Mouse (Mus musculus) forebrain, embryonic 13.5 days (tissue): ENCODE data around the gene Eef1e1. TPM values are rescaled to one million over a fixed set of nuclear protein-coding genes. Genes with fewer than 3 reads are reported as not detected.

Experiments used
- ATAC-seq: fragments of 200-750 bp; cut with Nextera tagmentation; 2 replicates; pipeline ENCODE4 v1.8.0; 2017
- H3K27ac ChIP-seq: fragments of 300-500 bp; sonication (generic); 2 replicates; pipeline ENCODE4 v1.5.1; 2015; ENCODE audit warnings: inconsistent platforms, mild to moderate bottlenecking, moderate library complexity
- H3K27me3 ChIP-seq: fragments of 300-500 bp; sonication (generic); 2 replicates; pipeline ENCODE4 v1.6.1; 2015; ENCODE audit warnings: mild to moderate bottlenecking, inconsistent platforms
- H3K36me3 ChIP-seq: fragments of 300-500 bp; sonication (generic); 2 replicates; pipeline ENCODE4 v1.6.1; 2015; ENCODE audit warnings: mild to moderate bottlenecking, inconsistent platforms; ENCODE audit not compliant: poor library complexity, severe bottlenecking
- H3K4me1 ChIP-seq: fragments of 300-500 bp; sonication (generic); 2 replicates; pipeline ENCODE4 v1.6.1; 2015; ENCODE audit warnings: inconsistent platforms
- H3K4me2 ChIP-seq: fragments of 300-500 bp; sonication (generic); 2 replicates; pipeline ENCODE4 v1.6.1; 2015; ENCODE audit warnings: inconsistent platforms, mild to moderate bottlenecking, moderate library complexity
- H3K4me3 ChIP-seq: fragments of 300-500 bp; sonication (generic); 2 replicates; pipeline ENCODE4 v1.5.1; 2015; ENCODE audit warnings: mild to moderate bottlenecking, inconsistent platforms
- H3K9ac ChIP-seq: fragments of 300-500 bp; sonication (generic); 2 replicates; pipeline ENCODE4 v1.6.1; 2015; ENCODE audit warnings: mild to moderate bottlenecking, inconsistent platforms
- H3K9me3 ChIP-seq: fragments of 300-500 bp; sonication (generic); replicated peaks from 2 replicates; pipeline ENCODE4 v1.6.1; 2016; ENCODE audit warnings: inconsistent platforms
- WGBS: fragments of 180-500 bp; shearing (Covaris S2); methylation state at CpG from one replicate; pipeline ENCODE4 v1.1.7; 2015; 5-methylcytosine and 5-hydroxymethylcytosine counted together
- polyA plus RNA-seq: library from polyadenylated mRNA; unstranded; fragments of >200 nt; fragmentation: Nextera tagmentation; extraction: Ambion mirVana; gene quantifications from 2 replicates; pipeline ENCODE4 v1.2.1, GENCODE M21; 2015

The Eef1e1 gene
- polyA plus RNA-seq, 1 experiment from 2014 or later, result 77.6 TPM

GRCm38 (mm10) chr13:38649069-38649468 is 9.8 kb downstream of the Eef1e1 start:
- Histone ChIP-seq H3K36me3 (peaks cover 93% of the 10 kb centered on the region), H3K27ac (no peak overlapping the region), H3K4me3 (no peak overlapping the region), H3K9ac (no peak overlapping the region), H3K4me1 (no peaks in the 10 kb centered on the region), H3K9me3 (no peaks in the 10 kb centered on the region), H3K4me2 (no peak overlapping the region), H3K27me3 (no peaks in the 10 kb centered on the region)
- ATAC-seq, result no peak
- WGBS, result 96% methylated on average over 4 of the region's 4 CpGs

- Histone ChIP-seq H3K27me3 (no peaks in the 10 kb centered on the region), H3K36me3 (peaks cover 44% of the 10 kb centered on the region), H3K4me2 (no peak overlapping the region), H3K4me3 (no peak overlapping the region), H3K27ac (no peak overlapping the region), H3K9ac (no peak overlapping the region), H3K4me1 (no peaks in the 10 kb centered on the region), H3K9me3 (no peaks in the 10 kb centered on the region)
- 95% methylated on average over 5 of the region's 5 CpGs for WGBS
- no peak for ATAC-seq
Measured at GRCm38 (mm10) chr13:38641414-38641813, 17.4 kb downstream of the Eef1e1 start.

- Histone ChIP-seq H3K36me3 (peaks cover 41% of the 10 kb centered on the region), H3K27ac (no peak overlapping the region), H3K4me1 (no peaks in the 10 kb centered on the region), H3K9ac (no peak overlapping the region), H3K27me3 (no peaks in the 10 kb centered on the region), H3K4me2 (no peak overlapping the region), H3K9me3 (no peaks in the 10 kb centered on the region), H3K4me3 (no peak overlapping the region)
- ATAC-seq, result no peak
- WGBS, result 89% methylated on average over 5 of the region's 5 CpGs
Measured at GRCm38 (mm10) chr13:38640961-38641360, 17.9 kb downstream of the Eef1e1 start.

GRCm38 (mm10) chr13:38638694-38639093 is 20.2 kb downstream of the Eef1e1 start:
- Histone ChIP-seq H3K9ac (no peak overlapping the region), H3K27me3 (no peaks in the 10 kb centered on the region), H3K36me3 (peaks cover 21% of the 10 kb centered on the region), H3K4me3 (no peak overlapping the region), H3K4me2 (no peak overlapping the region), H3K9me3 (no peaks in the 10 kb centered on the region), H3K27ac (no peak overlapping the region), H3K4me1 (peaks cover 6% of the 10 kb centered on the region)
- WGBS, result 81% methylated on average over 11 of the region's 11 CpGs
- no peak for ATAC-seq

- under 1% methylated on average over 36 of the region's 44 CpGs for WGBS
- Histone ChIP-seq H3K27me3 (no peaks in the 10 kb centered on the region), H3K4me1 (peaks cover 7% of the 10 kb centered on the region), H3K9me3 (no peaks in the 10 kb centered on the region), H3K4me2 (peak within 1 kb of the TSS; percentile 81), H3K27ac (no peak within 1 kb of the TSS), H3K4me3 (peak within 1 kb of the TSS; percentile 78), H3K9ac (peak within 1 kb of the TSS; percentile 83), H3K36me3 (no peaks in the 10 kb centered on the region)
- peak; percentile 98 for ATAC-seq
Measured at GRCm38 (mm10) chr13:38634800-38635269, 24.0 kb downstream of the Eef1e1 start, which contains the start of gene Bloc1s5. TSS of gene Bloc1s5 (minus strand) at chr13:38635109.

- no peaks in the 10 kb centered on the region for H3K9me3 ChIP-seq
- ATAC-seq, result peak; percentile 82
- H3K4me2 ChIP-seq, result peak overlapping the region; percentile 81
- no peaks in the 10 kb centered on the region for H3K27me3 ChIP-seq
- peaks cover 7% of the 10 kb centered on the region for H3K4me1 ChIP-seq
- no peak overlapping the region for H3K27ac ChIP-seq
- peak overlapping the region; percentile 83 for H3K9ac ChIP-seq
- peak overlapping the region; percentile 78 for H3K4me3 ChIP-seq
- H3K36me3 ChIP-seq, result no peaks in the 10 kb centered on the region
- under 1% methylated on average over 19 of the region's 19 CpGs for WGBS
Measured at GRCm38 (mm10) chr13:38634256-38634799, 24.5 kb downstream of the Eef1e1 start.

- Histone ChIP-seq H3K4me2 (peak overlapping the region; percentile 81; the same call in 1 of the 2 replicates), H3K36me3 (no peaks in the 10 kb centered on the region), H3K4me1 (peaks cover 7% of the 10 kb centered on the region), H3K9ac (no peak overlapping the region), H3K4me3 (peak overlapping the region; percentile 78), H3K27ac (no peak overlapping the region), H3K9me3 (no peaks in the 10 kb centered on the region), H3K27me3 (no peaks in the 10 kb centered on the region)
- ATAC-seq, result no peak
- WGBS, result 99% methylated on average over 6 of the region's 6 CpGs
Measured at GRCm38 (mm10) chr13:38633287-38634000, 25.4 kb downstream of the Eef1e1 start.

- no peak overlapping the region for H3K4me3 ChIP-seq
- no peak for ATAC-seq
- no peaks in the 10 kb centered on the region for H3K9me3 ChIP-seq
- peaks cover 7% of the 10 kb centered on the region for H3K4me1 ChIP-seq
- no peaks in the 10 kb centered on the region for H3K36me3 ChIP-seq
- no peaks in the 10 kb centered on the region for H3K27me3 ChIP-seq
- no peak overlapping the region for H3K4me2 ChIP-seq
- WGBS, result 92% methylated on average over 6 of the region's 6 CpGs
- H3K9ac ChIP-seq, result no peak overlapping the region
- no peak overlapping the region for H3K27ac ChIP-seq
Measured at GRCm38 (mm10) chr13:38632556-38632955, 26.3 kb downstream of the Eef1e1 start.

GRCm38 (mm10) chr13:38626229-38626525 is 32.7 kb downstream of the Eef1e1 start:
- H3K4me2 ChIP-seq, result no peak overlapping the region
- H3K4me3 ChIP-seq, result no peak overlapping the region
- no peak overlapping the region; the same call in 1 of the 2 replicates for H3K9ac ChIP-seq
- WGBS, result 21% methylated on average over 6 of the region's 6 CpGs
- no peaks in the 10 kb centered on the region for H3K27me3 ChIP-seq
- no peaks in the 10 kb centered on the region for H3K9me3 ChIP-seq
- 0 out of 2 replicates have a peak, but pooled peaks cover 4% of the 10 kb centered on the region for H3K4me1 ChIP-seq
- H3K36me3 ChIP-seq, result 0 out of 2 replicates have a peak, but pooled peaks cover 5% of the 10 kb centered on the region
- ATAC-seq, result no peak
- H3K27ac ChIP-seq, result no peak overlapping the region

GRCm38 (mm10) chr13:38625492-38626228 is 33.2 kb downstream of the Eef1e1 start:
- H3K4me3 ChIP-seq, result no peak overlapping the region
- H3K27ac ChIP-seq, result no peak overlapping the region
- H3K9me3 ChIP-seq, result no peaks in the 10 kb centered on the region
- H3K36me3 ChIP-seq, result 0 out of 2 replicates have a peak, but pooled peaks cover 5% of the 10 kb centered on the region
- H3K4me2 ChIP-seq, result no peak overlapping the region
- no peak for ATAC-seq
- H3K4me1 ChIP-seq, result 0 out of 2 replicates have a peak, but pooled peaks cover 4% of the 10 kb centered on the region
- WGBS, result 20% methylated on average over 5 of the region's 5 CpGs
- H3K9ac ChIP-seq, result no peak overlapping the region
- H3K27me3 ChIP-seq, result no peaks in the 10 kb centered on the region

- 82% methylated on average over 8 of the region's 8 CpGs for WGBS
- no peaks in the 10 kb centered on the region for H3K9me3 ChIP-seq
Measured at GRCm38 (mm10) chr13:38624292-38624902, 34.5 kb downstream of the Eef1e1 start.

More at GRCm38 (mm10) chr13:38624292-38624902, 34.5 kb downstream of the Eef1e1 start:
- Histone ChIP-seq H3K27ac (no peak overlapping the region), H3K4me2 (no peak overlapping the region), H3K4me3 (no peak overlapping the region), H3K4me1 (0 out of 2 replicates have a peak, but pooled peaks cover 4% of the 10 kb centered on the region), H3K36me3 (0 out of 2 replicates have a peak, but pooled peaks cover 5% of the 10 kb centered on the region), H3K27me3 (no peaks in the 10 kb centered on the region), H3K9ac (no peak overlapping the region)
- no peak for ATAC-seq
